Mouse (Mus musculus) lung, embryonic 14.5 days (tissue): ENCODE data around the gene Arhgef28. TPM values are rescaled to one million over a fixed set of nuclear protein-coding genes. Genes with fewer than 3 reads are reported as not detected.

Experiments
- ATAC-seq: fragments of 200-750 bp; cut with Nextera tagmentation; 2 replicates; pipeline ENCODE4 v1.8.0; 2017; ENCODE audit warnings: mild to moderate bottlenecking, moderate TSS enrichment, moderate library complexity; ENCODE audit not compliant: insufficient read depth
- DNase-seq: peaks from one replicate; pipeline ENCODE4 v3.0.0-alpha.2; 2015
- H3K27ac ChIP-seq: fragments of 300-500 bp; sonication (generic); 2 replicates; pipeline ENCODE4 v1.5.1; 2014; ENCODE audit warnings: low read depth, mild to moderate bottlenecking, moderate library complexity
- H3K27me3 ChIP-seq: fragments of 300-500 bp; sonication (generic); 2 replicates; pipeline ENCODE4 v1.6.1; 2014; ENCODE audit warnings: low read length, control low read depth; ENCODE audit not compliant: insufficient read depth
- H3K36me3 ChIP-seq: fragments of 300-500 bp; sonication (generic); 2 replicates; pipeline ENCODE4 v1.6.1; 2014; ENCODE audit warnings: control low read depth; ENCODE audit not compliant: insufficient read depth
- H3K4me1 ChIP-seq: fragments of 300-500 bp; sonication (generic); 2 replicates; pipeline ENCODE4 v1.6.1; 2014; ENCODE audit warnings: antibody characterized with exemption, control low read depth; ENCODE audit not compliant: insufficient read depth
- H3K4me2 ChIP-seq: fragments of 300-500 bp; sonication (generic); 2 replicates; pipeline ENCODE4 v1.6.1; 2014; ENCODE audit warnings: mild to moderate bottlenecking
- H3K4me3 ChIP-seq: fragments of 300-500 bp; sonication (generic); 2 replicates; pipeline ENCODE4 v1.5.1; 2014; ENCODE audit warnings: low read depth, low read length
- H3K9ac ChIP-seq: fragments of 300-500 bp; sonication (generic); 2 replicates; pipeline ENCODE4 v1.6.1; 2014
- H3K9me3 ChIP-seq: fragments of 300-500 bp; sonication (generic); 2 replicates; pipeline ENCODE4 v1.6.1; 2016; ENCODE audit warnings: low read depth, low read length, control low read depth
- CTCF ChIP-seq: IDR thresholded peaks from 2 replicates; pipeline ENCODE4 v1.5.1; 2016; ENCODE audit warnings: antibody characterized with exemption, low read depth
- WGBS: fragments of 180-500 bp; shearing (Covaris S2); extraction: QIAGEN DNeasy Blood & Tissue Kit; methylation state at CpG from one replicate; pipeline ENCODE4 v1.1.7; 2014; 5-methylcytosine and 5-hydroxymethylcytosine counted together
- polyA plus RNA-seq: library from polyadenylated mRNA; unstranded; fragments of >200 nt; fragmentation: Nextera tagmentation; extraction: Ambion mirVana; gene quantifications from 2 replicates; pipeline ENCODE4 v1.2.1, GENCODE M21; 2014

The Arhgef28 gene
- polyA plus RNA-seq, 1 experiment from 2014 or later: 15.0 TPM

DNA sequence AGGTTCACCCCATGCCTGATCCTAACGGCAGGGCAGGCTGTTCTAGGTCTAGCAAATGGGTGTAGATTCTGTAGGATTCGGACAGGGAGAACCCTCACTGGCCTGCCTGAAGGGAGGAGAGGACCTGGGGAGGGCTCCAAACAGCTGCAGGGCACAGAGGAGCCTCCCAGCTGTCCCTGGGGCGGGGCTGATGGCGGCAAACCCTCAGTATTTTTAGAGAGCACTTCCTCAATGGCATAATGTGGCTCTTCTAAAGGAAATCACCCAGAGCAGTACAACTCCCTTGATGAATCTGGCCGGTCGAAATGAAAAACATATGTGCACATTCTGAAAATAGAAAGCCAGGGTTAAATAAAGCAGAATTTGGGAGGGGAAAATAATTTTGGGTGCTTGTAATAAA lies 265.1 kb downstream of the Arhgef28 start:
- TF ChIP-seq CTCF: no peak
- no peak overlapping the region for H3K4me2 ChIP-seq
- WGBS: 58% methylated on average over 6 of the region's 6 CpGs

DNA sequence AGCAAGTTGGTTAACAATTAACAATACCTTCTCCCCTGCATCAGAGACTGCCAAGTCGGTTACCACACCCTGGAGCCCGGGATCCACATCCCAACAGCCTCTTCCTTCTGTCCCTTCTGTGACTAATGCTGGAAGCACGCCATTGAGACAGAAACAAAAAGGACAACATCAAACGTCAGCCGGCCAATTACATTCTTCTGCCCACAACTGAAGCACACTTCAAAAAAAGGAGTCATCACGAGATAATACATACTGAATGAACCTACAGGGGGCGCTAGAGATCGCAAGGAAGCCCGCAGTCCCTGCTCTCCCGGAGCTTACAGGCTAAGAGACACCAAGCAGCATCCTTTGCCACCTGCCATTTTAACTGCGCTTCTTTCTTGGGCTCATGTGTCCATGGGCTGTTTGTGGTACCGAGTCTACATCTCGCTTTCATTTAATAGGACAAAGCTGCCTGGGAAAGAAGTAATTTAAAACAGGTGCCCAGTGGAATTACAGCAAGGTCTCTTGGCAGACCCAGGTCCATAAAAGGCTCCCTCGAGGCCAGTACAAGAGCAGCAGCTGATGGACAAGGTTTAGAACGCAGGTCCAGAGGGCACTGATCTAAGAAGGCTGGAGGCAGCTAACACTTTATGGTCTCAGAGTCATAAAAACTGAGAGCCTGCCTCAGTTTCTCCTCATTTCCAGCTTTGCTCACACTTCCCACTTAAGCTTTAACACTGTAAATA lies 266.6 kb downstream of the Arhgef28 start:
- H3K9ac ChIP-seq: no peak overlapping the region
- H3K36me3 ChIP-seq: no peaks in the 10 kb centered on the region
- H3K4me2 ChIP-seq: no peak overlapping the region
- WGBS: 64% methylated on average over 15 of the region's 15 CpGs
- no peaks in the 10 kb centered on the region for H3K27me3 ChIP-seq
- no peak overlapping the region for H3K27ac ChIP-seq
- H3K9me3 ChIP-seq: no peaks in the 10 kb centered on the region
- H3K4me1 ChIP-seq: no peaks in the 10 kb centered on the region
- DNase-seq: peak; percentile 68
- TF ChIP-seq CTCF: peak; percentile 57
- no peak overlapping the region for H3K4me3 ChIP-seq
- ATAC-seq: no peak

More for the DNA sequence above, 265.1 kb downstream of the Arhgef28 start:
- Histone ChIP-seq H3K9me3 (no peaks in the 10 kb centered on the region), H3K27me3 (no peaks in the 10 kb centered on the region), H3K36me3 (no peaks in the 10 kb centered on the region), H3K4me3 (no peak overlapping the region), H3K9ac (no peak overlapping the region), H3K4me1 (no peaks in the 10 kb centered on the region), H3K27ac (no peak overlapping the region)
- ATAC-seq: no peak
- no peak for DNase-seq

DNA sequence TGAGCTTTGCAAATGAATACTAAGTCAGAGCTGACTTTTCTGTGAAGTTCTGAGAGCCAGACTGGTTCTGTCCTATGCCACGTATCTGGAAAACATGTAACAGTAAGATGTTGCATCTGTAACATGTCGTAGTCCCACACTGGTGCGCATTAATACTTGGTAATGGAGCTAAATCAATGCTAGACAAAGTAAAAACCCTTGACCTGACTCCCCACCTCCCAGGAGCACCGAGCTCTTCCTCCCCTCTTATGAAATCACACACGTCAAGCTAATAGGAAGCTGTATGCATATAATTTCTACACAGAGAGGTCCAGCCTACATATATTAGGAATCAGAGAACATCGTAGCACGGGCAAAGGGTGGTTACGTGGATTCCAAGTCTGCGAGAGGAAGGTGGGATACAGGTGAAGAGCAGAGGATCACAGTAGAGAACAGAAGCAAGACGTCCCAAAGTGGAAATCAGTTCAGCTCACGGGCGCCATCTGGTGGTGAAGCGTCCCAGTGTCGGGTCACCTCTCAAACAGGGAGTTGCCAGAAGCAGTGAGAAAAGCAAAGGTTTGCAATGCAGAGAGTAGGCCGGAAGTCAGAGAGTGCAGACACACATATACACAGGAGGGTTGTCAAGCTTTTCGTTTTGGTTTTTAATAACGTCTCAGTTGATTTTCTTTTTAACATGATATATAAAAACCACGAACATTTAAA lies 267.5 kb downstream of the Arhgef28 start:
- no peaks in the 10 kb centered on the region for H3K9me3 ChIP-seq
- H3K4me3 ChIP-seq: no peak overlapping the region
- no peak overlapping the region for H3K27ac ChIP-seq
- DNase-seq (peak; percentile 96), ATAC-seq (peak; percentile 75)
- no peak overlapping the region for H3K4me2 ChIP-seq
- H3K9ac ChIP-seq: no peak overlapping the region
- no peaks in the 10 kb centered on the region for H3K4me1 ChIP-seq
- TF ChIP-seq CTCF: peak; percentile 95
- WGBS: 29% methylated on average over 18 of the region's 18 CpGs
- no peaks in the 10 kb centered on the region for H3K36me3 ChIP-seq
- H3K27me3 ChIP-seq: no peaks in the 10 kb centered on the region

DNA sequence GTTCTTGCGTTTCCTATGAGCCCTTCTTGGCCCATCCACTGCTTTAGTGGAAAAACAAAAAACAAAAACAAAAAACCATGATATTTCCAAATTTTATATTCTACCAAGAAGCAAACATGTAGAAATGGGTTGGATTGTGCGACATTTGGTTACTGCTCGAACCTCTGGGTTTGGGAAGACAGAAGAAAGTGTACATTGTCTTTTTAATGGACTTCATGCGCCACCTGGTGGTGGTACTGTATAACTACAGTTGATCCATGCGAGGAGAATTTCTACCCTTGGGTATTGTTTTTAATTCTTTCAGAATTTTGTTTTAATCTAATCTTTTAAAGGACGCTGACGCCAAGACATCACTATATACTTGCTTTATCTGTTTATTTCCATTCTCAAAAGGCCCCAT lies 268.3 kb downstream of the Arhgef28 start:
- Histone ChIP-seq H3K9me3 (no peaks in the 10 kb centered on the region), H3K36me3 (no peaks in the 10 kb centered on the region), H3K4me1 (no peaks in the 10 kb centered on the region), H3K4me2 (no peak overlapping the region), H3K9ac (no peak overlapping the region), H3K27ac (no peak overlapping the region), H3K27me3 (no peaks in the 10 kb centered on the region), H3K4me3 (no peak overlapping the region)
- WGBS: 16% methylated on average over 7 of the region's 7 CpGs
- no peak for ATAC-seq
- DNase-seq: peak; percentile 91
- peak; percentile 83 for TF ChIP-seq CTCF

DNA sequence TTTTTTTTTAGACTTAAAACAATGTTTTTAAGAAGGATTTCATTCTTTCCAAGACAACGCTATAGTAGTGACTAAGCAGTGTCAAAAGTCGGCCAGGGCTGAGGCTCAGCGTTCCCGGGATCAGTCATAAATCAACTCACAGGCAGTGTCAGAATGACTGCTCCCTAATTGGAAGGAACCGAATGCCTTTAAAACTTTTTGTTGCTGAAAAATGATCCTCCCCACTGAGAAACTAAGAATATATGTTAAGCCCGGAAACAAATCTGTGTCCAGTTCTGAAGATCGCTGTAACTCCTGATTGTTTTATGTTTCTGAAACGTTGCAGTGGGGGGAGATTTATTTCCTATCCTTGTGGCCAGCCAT lies 278.1 kb downstream of the Arhgef28 start:
- 18% methylated on average over 8 of the region's 8 CpGs for WGBS
- peak; percentile 69 for DNase-seq
- peak; percentile 58; the same call in 1 of the 2 replicates for ATAC-seq
- TF ChIP-seq CTCF: no peak
- Histone ChIP-seq H3K9me3 (no peaks in the 10 kb centered on the region), H3K9ac (no peak overlapping the region), H3K4me2 (peak overlapping the region; percentile 40), H3K4me1 (peaks cover 5% of the 10 kb centered on the region; the same call in 1 of the 2 replicates), H3K4me3 (no peak overlapping the region), H3K27me3 (no peaks in the 10 kb centered on the region), H3K36me3 (no peaks in the 10 kb centered on the region), H3K27ac (no peak overlapping the region)

DNA sequence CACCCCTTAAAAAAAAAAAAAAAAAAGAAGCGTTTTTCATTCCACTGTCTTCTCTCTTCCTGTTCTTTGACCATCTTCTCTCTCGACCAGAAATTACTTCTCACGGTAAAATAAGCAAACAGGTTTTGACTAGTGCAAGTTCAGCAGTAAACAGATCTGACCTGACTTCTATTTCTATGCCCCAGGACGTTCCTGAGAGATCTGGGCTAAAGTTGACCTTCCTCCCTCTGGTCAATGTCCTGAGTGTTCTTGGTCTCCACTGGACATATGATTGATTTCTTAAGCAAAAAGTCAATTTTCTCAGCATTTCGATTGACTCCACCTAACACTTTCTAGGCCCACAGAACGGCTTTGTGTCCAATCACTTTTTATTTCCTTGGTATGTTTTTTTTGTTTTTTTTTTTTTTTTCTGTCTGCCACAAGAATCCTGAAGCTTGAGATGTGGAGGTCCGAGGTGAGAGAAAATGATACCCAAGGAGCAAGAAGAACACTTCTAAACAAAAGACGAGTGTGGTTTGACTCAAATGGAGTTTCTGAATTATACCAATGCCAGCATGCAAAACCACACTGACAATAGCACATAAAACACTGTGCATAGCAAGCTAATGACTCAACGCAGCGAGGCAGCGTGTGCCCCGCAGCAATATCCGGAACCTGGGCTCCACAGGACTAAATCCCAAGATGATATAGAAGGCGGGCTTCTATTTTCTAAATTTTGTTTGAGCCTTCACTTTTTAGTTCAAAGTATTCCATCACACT lies 278.7 kb downstream of the Arhgef28 start:
- Histone ChIP-seq H3K27me3 (no peaks in the 10 kb centered on the region), H3K9ac (no peak overlapping the region), H3K4me1 (peaks cover 5% of the 10 kb centered on the region; the same call in 1 of the 2 replicates), H3K4me3 (no peak overlapping the region), H3K9me3 (no peaks in the 10 kb centered on the region), H3K36me3 (no peaks in the 10 kb centered on the region), H3K4me2 (peak overlapping the region; percentile 40), H3K27ac (no peak overlapping the region)
- no peak for ATAC-seq
- 32% methylated on average over 14 of the region's 14 CpGs for WGBS
- DNase-seq: peak; percentile 59
- no peak for TF ChIP-seq CTCF

DNA sequence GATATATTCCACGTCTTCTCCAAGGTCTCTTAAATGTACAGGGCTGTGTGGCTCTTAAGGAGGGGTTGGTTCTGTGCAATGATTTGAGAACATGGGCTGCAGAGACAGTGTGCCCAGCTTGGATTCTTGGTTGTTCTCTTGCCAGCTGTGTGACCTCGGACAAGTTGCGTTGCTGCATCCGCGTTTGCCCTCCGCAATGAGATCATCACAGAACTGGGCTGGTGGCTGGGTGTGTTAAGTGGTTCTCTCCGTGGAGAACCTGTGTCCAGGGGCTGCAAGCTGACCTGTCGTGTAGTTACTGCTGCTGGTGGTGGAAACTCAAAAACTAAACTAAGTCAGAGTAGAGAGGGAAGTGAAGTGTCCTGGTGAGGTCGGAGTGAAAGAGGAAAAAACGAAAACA lies 279.9 kb downstream of the Arhgef28 start:
- no peak for DNase-seq
- Histone ChIP-seq H3K9ac (no peak overlapping the region), H3K36me3 (no peaks in the 10 kb centered on the region), H3K4me3 (no peak overlapping the region), H3K27ac (no peak overlapping the region), H3K4me1 (peaks cover 5% of the 10 kb centered on the region; the same call in 1 of the 2 replicates), H3K4me2 (no peak overlapping the region), H3K9me3 (no peaks in the 10 kb centered on the region), H3K27me3 (no peaks in the 10 kb centered on the region)
- no peak for TF ChIP-seq CTCF
- no peak for ATAC-seq
- WGBS: 60% methylated on average over 10 of the region's 10 CpGs
